Mouse (Mus musculus) ovary, adult 18-20 months (tissue): ENCODE data around the gene Timm10.
"Not testable (repeated sequence)": the region's sequence is repeated elsewhere in the genome, so short reads cannot be mapped to it uniquely, and the experiment has no call there.

ENCODE experiments used
- DNase-seq: peaks from one replicate; pipeline ENCODE4 v3.0.0; 2022; ENCODE audit warnings: low spot score, mixed read lengths

Timm10 gene

GRCm38 (mm10) chr2:84826488-84827282 is at the start of gene Timm10:
Gene Timm10, plus strand, starts transcription at chr2:84826997.
- peak; percentile 83 for DNase-seq

DNA sequence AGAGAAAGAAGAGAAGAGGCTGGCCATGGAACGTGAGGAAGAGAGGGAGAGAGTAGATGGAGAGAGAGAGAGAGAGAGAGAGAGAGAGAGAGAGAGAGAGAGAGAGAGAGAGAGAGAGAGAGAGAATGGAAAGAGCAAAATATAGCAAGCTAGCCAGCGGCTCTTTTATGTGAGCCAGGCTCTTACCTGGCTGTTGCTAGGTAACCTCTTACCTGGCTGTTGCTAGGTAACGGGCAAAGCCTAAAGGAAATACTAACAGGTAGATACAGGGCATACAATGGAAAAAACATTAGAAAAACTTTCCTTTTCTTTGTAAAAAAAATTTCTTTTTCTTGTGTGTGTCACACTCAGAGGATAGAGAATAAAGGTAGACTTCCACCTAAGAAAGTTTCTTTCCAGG is 49.1 kb upstream of the Timm10 start:
- DNase-seq = no peak

- DNase-seq = no peak
Measured at GRCm38 (mm10) chr2:84779210-84779609, 47.6 kb upstream of the Timm10 start.

GRCm38 (mm10) chr2:84783315-84783714 is 43.5 kb upstream of the Timm10 start:
- DNase-seq = no peak

- DNase-seq = no peak
Measured at GRCm38 (mm10) chr2:84783840-84784566, 42.8 kb upstream of the Timm10 start.

- DNase-seq = no peak
Measured at GRCm38 (mm10) chr2:84788316-84788715, 38.5 kb upstream of the Timm10 start.

DNA sequence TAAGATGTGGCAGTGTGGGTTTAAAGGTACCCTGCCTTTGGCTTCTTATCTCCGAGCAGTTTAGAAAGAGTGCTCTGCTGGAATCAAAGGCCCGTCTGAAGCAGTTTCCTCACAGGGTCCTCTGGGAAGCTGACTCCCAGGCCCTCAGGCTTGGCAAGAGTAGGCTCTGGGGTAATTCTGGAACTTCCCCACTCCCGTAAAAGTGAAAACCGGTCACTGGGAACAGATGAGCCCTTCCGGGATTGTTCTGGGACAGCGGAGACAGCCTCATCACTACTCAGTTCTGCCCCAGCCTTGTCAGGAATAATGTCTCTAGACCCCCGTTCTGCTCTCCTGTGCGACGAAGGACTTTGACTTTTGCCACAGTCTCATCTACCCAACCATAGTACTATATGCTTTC is 36.4 kb upstream of the Timm10 start:
- DNase-seq = no peak

DNA sequence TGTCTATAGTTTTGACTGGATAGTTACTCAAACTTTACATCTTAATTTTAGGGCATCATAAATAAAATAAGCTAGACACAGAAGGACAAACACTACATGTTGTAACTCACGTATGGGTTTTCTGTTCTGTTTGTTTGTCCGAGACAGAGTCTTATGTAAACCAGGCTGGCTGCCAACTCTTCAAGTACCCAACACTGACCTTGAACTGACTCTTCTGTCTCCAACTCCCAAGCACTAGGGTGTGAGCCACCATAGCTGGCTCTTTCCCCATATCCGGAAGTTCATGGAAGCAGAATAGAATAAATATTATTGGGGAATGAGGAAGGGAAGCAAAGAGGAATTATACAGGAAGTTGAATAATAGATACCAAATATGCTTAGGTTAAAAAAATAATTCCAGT is 34.3 kb upstream of the Timm10 start:
- no peak for DNase-seq

DNA sequence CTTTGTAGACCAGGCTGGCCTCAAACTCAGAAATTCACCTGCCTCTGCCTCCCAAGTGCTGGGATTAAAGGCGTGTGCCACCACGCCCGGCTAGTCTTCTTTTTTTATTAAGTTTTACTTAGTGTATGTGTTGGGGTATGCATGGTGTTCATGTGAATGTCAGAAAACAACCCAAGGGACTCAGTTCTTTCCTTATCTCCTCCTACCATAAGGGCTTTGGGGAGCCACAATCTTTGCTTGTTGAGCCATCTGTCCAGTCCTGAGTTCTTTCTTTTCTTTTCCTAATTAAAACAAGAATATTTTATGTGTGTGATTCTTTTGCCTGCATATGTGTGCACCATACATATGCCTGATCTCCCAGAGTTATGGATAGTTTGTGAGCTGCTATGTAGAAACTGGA is 33.6 kb upstream of the Timm10 start:
- no peak for DNase-seq

GRCm38 (mm10) chr2:84793871-84794270 is 32.9 kb upstream of the Timm10 start:
- no peak for DNase-seq

- peak; percentile 23 for DNase-seq
Measured at GRCm38 (mm10) chr2:84797833-84798492, 28.8 kb upstream of the Timm10 start.

- DNase-seq = peak; percentile 62
Measured at GRCm38 (mm10) chr2:84798493-84798921, 28.3 kb upstream of the Timm10 start, which contains the start of gene Ube2l6. Gene Ube2l6, plus strand, starts transcription at chr2:84798828.

DNA sequence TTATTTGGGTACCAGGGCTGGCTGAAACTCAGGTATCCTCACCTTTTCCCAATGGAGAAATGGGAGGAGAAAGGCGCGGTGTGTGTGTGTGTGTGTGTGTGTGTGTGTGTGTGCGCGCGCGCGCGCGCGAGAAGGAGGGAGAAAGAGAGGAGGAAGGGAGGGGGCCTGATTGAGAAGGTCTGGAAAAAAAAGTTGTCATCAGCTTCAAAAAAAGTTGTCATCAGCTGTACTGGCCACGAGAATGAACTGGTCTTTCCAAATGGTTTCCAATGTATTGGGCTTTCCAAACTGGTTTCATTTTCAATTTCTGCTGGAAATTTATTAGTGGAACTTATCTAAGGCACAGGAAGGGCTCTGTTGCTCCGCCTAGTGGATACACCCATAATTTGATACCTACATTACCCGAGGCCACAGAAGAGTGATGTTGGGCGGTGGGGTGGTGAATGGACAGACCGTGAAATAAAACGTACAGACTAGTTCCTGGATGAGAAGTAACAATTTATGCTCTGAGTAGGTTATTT is 27.7 kb upstream of the Timm10 start:
- DNase-seq = peak; percentile 29

DNA sequence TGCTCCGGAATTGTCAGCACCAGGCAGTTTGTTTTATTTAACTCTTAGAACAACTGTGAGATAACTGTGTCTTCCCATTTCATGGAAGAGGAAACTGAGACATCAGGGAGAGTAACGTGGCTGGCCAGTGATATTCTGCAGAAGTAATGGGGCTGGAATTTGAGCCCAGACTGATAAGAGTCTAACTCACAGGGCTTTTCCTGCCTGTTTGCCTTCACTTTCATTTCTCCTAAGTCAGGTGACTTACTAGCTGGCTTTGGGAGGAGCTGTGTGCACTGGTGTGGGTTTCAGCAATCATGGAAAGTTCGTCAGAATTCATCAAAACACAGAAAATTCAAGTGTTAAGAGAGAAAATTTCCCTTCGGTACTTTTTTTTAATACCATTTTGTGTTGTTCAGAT is 26.5 kb upstream of the Timm10 start:
- DNase-seq = no peak

- not testable (repeated sequence) for DNase-seq
Measured at GRCm38 (mm10) chr2:84801223-84801622, 25.6 kb upstream of the Timm10 start.

- no peak for DNase-seq
Measured at GRCm38 (mm10) chr2:84803963-84804362, 22.8 kb upstream of the Timm10 start.

GRCm38 (mm10) chr2:84806546-84806945 is 20.3 kb upstream of the Timm10 start:
- no peak for DNase-seq

DNA sequence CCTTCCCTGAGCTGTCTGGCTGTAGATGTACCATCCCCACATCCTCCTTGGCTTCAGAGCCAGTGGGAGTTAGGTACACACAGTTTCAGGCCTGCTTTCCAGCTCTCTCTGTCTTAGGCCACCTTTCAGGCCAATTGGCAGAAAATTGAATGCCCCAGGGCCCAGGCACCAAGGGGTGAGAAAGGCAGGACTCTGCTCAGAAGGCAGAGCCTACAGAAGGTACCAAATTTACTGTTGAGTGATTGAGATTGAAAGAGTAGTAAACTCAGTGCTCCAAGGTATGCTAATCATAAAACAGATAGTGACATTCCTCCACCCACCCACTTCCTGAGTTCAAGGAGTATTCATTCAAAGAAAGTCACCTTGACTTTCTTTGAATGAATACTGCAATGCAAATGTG is 17.5 kb upstream of the Timm10 start:
- DNase-seq = no peak

- DNase-seq = no peak
Measured at GRCm38 (mm10) chr2:84810526-84810885, 16.3 kb upstream of the Timm10 start.

DNA sequence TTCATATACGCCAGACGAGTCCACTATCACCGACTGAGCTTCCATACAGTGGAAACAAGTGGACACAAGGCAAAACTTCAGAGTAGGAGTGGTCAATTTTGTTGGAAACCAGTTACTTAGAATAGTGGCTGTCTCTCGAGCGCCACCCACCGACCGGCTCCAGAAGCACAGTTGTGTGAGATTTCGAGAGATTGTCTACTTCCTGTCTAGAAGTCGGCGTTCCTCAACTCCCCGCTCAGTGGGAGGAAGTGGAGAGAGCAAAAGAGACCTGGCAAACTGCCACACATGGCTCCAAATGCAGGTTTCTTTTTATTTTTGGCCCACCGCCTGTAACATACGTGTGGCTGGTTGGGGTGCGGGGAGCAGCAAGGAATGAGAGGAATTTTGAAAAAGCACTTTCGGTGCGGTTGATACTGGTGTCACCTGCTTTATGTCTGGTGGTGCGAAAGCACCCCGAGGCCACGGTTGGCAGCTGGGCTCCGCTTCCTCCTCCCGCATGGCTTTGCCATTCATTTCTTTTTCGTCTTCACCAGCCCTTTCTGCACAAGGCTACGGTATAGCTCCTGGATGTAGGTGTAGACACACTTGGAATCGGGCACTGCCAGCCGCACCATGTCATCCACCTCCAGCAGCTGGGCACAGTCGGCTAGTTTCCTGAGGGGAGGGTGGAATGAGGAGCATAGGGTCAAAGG is 15.8 kb upstream of the Timm10 start:
- peak; percentile 66 for DNase-seq

GRCm38 (mm10) chr2:84811880-84812279 is 14.9 kb upstream of the Timm10 start:
- DNase-seq = peak; percentile 54

GRCm38 (mm10) chr2:84812676-84813075 is 14.1 kb upstream of the Timm10 start:
- no peak for DNase-seq
